Mouse (Mus musculus): ENCODE data around the gene Adam19.

Adam19 gene

DNA sequence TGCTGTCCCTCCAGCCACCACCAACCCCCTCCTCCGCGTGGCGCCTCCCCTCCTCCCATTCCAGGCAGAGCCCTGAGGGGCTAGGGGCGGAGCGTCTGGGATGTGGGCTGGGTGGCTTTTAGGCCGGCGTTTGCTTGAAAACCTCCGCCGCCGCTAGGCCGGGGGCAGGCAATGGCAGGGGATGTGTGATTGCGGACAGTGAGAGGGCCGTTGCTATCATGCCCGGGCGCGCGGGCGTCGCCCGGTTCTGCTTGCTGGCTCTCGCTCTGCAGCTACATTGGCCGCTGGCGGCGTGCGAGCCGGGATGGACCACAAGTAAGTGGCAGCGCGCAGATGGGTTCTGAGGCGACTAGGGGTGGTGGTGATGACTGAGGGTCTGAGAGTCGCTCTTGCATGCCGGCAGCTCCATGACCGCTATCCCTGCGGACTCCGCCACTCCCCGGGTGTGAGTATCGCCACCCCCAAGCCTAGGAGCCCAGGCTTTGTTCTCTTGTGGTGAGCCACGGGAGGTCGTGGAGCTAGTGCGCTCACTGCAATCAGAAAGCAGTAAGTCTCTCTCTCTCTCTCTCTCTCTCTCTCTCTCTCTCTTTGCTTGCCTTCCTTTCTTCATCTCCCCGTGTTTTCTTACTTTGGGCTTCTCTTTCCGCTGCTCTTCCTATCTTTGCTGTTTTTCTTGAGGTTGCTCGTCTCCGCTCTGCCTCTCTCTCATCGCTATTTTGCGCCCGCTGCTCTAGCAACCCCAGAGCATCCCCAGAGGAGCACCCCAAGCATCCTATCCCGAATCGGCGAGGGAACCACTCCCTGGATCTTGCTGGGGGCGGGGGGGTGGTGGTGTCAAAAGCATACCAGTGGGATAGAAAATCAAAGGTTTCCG, at the start of gene Adam19:
Gene Adam19, plus strand, starts transcription at position 97 of the 874 bp plus-strand sequence.
- in situ Hi-C loops (cut with MseI, MboI), result loop anchor here (10.0 kb wide), 1 partner anchor 159 kb away; no protein-coding TSS in a partner anchor

DNA sequence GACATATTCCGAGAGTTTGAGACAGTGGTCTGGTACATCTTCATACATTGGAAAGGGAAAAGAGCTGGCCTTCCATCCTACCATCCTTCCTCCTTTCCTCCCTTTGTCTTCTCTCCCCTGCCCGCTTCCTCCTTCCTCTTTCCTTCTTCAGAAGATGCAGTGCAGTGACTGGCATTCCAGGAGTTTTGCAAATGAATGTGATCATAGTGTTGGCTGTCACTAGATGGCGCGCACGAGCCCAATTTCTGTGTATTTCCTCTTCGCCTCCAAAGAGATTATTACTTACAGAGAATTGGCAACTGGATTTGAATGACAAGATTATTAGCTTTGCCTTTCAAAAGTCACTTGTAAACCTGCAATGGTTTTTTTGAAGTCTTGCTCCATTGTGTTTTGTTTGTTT, 39.7 kb upstream of the Adam19 start:
- in situ Hi-C loops (cut with MseI, MboI), result no loop called here

DNA sequence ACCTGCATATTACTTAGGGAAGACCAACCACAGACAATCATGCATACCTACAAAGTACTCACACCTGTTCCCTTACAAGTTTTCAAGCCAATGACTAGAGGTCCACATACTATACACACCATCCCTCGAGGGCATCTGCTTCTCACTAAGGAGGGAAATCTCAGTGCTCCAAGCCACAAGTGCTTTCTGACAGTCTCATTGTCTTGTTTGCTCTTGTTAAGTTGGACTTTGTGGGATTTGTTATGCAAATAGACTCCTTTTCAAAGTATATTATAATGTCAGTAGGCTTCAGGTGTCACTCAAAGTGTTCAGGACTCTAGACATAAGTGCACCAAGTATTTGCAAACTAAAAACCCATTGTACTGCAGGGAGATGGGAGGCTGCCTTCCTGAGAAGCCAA, 35.5 kb upstream of the Adam19 start:
- in situ Hi-C loops (cut with MseI, MboI), result no loop called here

DNA sequence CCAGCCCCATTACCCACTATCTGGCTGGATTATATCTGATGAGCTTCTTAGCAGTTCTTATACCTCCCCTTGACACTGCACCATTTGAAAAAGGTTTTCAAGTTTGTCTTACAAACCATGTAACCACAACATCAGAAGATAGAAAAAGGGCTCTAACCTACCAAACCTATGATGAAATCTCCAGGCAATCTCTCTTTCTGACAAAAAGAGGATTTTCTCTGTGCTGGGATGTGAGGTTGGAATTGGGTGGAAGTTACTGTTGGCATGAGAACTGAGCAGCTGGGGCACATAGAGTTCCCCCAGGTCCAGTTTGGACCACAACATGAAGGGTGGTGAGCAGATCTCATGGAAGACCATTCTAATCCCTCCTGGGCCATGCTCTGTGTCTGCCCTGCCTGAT, 33.9 kb upstream of the Adam19 start:
- in situ Hi-C loops (cut with MseI, MboI), result no loop called here

DNA sequence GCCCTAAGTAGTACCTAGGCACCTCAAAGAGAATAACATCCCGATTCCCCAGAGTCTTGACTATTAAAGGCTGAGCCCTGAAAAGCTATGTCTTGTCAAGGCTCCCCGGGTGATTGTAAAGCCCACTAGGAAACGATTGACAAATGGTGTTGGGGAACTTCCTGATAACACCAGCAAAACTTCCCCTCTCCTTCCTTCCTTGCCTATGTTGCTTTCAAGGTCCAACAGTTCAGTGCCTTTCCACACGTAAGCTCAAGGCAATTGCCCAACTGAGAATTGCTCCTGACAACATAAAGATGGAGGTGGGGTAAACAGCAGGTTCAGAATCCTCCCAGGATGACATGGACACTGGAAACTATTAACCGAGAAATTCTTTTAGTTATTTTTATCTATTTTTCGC, 32.8 kb upstream of the Adam19 start:
- in situ Hi-C loops (cut with MseI, MboI), result no loop called here

DNA sequence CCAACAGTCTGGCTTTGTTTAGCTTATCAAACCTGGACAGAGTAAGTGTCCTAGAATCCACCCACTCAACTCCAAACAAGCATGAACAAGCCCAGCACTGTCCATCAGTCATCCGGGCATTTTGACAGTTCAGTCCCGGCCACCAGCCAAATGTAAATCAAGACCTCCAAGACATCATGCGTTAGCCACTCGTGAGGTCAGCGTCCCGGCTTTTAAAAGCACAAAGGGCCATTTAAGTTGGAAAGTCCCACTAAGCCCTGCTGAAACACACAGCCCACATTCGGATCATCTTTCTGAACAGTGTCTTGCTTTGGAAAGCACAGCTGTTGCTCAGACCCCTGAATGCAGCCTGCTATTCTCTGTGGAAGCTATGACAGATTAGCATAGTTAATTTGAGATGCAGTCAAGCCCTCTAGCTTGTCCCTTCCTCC, 29.8 kb upstream of the Adam19 start:
- in situ Hi-C loops (cut with MseI, MboI), result no loop called here

DNA sequence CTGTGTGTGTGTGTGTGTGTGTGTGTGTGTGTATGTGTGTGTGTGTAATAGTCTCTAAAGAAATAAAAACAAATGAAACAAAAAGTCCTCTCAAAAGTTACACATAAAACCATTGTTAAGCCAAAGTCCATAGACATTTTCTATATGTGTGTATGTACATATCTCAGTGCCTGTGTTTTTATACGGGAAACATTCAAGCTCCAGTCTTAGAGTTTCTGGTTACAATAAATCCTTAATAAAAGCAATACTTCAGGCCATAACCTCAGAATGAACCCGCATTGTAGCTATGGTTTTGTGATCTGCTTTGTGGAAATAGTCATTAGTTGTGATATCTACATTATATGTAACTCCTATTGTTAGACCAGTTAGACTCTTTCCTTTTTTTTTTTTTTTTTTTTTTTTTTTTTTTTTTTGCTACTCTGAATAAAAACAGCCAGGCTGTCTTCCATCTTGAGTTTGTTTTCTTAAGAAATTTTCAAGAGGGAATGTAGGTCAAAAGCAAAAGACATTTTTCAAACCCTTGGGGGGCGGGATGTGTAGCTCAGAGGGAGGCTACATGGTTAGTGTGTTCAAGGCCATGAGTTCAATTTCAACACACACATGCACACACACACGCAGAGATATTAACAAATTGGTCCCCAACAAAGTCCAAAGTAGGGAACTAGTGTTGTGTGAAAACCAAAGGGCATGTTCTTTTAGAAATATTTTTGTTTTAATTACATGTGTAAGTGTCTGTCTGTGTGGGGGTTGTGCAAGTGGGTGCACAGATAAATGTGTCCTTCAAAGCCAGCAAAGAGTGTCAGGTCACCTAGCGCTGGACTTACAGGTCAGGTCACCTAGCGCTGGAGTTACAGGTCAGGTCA, 27.6 kb upstream of the Adam19 start:
- in situ Hi-C loops (cut with MseI, MboI), result no loop called here

DNA sequence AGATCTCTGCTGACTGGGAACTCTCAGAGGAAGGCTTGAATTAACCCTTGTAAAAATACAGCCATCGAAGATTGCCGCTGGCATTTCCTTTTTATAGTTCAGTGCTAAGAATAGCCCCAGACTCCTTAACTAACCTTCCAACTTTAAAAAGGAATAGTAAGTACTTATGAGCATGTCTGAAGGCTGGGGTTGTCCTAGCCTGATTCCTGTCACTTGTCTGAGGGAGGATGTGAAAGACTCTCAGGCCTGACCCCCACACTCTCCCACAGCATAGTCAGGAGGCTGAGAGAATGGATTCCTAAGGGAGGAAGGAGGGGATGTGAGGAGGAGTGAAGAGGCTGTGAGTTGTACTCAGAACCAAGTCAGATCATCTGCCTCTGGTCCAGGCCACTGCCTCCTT, 26.3 kb upstream of the Adam19 start:
- in situ Hi-C loops (cut with MseI, MboI), result no loop called here

DNA sequence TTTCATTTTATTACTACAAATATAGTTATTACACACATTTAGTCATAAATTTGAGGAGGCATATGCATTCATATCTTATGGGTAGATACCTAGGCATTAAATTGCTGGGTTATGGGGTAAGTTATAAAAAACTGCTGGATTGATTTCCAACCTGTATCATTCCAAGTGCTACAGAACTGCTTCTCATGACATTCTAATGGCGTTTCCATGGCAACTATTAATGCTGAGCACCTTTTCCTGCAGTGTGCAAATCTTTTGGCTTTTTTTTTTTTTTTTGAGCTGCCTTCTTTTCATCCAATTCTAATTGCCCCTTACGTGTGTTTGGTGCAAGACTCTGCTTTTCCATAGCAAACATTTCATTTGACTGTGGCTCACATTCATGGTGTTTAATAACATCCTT, 25.8 kb upstream of the Adam19 start:
- in situ Hi-C loops (cut with MseI, MboI), result no loop called here

DNA sequence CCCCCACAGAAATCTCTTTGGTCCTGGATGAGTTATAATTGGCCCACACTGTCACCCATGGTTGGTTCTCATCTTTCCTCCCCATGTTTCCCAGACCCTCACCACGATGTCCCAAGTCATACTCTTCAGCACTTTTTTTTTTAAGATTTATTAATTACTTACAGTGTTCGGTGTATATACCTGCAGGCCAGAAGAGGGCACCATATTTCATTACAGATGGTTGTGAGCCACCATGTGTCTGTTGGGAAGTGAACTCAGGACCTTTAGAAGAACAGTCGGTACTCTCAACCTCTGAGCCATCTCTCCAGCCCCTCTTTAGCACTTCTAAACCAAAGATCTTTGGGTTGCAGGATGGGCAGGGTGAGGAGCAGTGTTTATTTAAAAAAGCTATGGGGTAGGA, 24.3 kb upstream of the Adam19 start:
- in situ Hi-C loops (cut with MseI, MboI), result no loop called here

DNA sequence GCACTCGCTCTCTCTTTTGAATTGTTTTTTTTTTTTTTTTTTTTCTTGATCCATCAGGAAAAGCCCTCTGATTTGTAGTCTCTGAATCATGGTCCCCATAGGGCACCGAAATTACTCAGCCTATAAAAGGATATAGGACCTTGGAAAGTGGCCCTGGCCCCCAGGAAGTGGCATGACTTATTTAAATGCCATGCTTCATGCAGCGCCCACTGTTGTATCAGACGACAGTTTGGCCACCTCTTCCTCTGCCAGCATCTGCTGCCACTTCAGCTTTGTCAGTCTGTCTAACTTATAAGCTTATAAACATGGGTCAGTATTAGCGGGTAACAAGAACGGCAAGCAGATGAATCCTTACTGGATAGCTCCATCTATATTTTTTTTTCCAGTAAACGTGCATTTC, 22.8 kb upstream of the Adam19 start:
- in situ Hi-C loops (cut with MseI, MboI), result no loop called here

DNA sequence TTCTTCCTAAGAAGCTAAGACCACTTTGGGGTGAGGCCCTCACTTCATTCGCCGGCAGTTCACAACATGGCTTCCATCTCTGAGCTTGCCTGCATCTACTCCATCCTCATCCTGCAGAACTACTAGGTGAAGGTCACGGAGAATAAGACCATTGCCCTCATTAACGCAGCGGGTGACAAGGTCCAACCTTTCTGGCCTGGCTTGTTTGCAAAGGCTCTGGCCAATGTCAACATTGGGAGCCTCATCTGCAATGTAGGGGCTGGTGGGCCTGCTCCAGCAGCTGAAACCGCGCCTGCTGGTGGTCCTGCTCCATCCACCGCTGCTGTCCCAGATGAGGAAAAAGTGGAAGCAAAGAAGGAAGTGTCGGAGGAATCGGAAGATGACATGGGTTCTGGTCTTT, 19.4 kb upstream of the Adam19 start:
- in situ Hi-C loops (cut with MseI, MboI), result loop anchor here in 1 of 2 experiments (5.0 kb wide), 1 partner anchor 49 kb away; no protein-coding TSS in a partner anchor

DNA sequence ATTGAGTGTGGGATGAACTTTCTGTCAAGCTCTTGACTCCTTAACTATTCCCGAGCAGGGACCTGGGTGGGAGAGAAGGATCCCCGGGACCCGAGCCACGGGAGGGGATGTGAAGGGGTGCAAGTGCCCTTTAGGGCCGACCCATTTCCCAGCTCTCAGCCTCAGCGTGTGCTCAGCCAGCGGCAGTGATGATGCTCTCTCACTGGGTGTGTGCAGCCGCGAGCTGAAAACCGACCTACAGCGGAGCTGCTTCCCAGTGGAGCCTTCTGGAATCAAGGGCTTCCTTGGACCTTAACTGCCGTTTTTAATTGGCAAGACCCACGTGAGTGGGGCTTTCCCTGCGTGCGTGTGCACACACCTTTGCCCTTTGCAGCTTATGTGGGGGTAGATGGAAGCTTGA, 16.9 kb upstream of the Adam19 start:
- in situ Hi-C loops (cut with MseI, MboI), result loop anchor here in 1 of 2 experiments (5.0 kb wide), 1 partner anchor 52 kb away; no protein-coding TSS in a partner anchor

DNA sequence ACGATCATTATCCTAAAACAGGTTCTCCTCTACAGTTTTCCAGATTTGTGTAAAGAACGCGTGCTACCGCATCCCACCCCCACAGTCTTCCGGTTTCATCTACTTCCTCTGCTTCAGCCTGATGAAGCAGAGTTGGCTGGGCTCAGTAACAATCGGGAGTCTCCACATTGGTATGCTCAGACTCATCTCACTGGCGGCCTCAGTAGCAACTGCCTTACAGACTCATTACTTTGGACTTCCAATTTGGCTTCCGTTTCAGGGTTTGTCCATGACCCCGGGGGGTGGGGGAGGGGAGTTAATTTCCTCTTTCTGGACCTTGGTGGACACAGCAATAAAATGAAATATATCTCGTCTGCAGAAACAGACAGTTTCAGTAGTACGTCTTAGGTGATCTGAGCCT, 16.5 kb upstream of the Adam19 start:
- in situ Hi-C loops (cut with MseI, MboI), result loop anchor here in 1 of 2 experiments (5.0 kb wide), 1 partner anchor 52 kb away; no protein-coding TSS in a partner anchor

DNA sequence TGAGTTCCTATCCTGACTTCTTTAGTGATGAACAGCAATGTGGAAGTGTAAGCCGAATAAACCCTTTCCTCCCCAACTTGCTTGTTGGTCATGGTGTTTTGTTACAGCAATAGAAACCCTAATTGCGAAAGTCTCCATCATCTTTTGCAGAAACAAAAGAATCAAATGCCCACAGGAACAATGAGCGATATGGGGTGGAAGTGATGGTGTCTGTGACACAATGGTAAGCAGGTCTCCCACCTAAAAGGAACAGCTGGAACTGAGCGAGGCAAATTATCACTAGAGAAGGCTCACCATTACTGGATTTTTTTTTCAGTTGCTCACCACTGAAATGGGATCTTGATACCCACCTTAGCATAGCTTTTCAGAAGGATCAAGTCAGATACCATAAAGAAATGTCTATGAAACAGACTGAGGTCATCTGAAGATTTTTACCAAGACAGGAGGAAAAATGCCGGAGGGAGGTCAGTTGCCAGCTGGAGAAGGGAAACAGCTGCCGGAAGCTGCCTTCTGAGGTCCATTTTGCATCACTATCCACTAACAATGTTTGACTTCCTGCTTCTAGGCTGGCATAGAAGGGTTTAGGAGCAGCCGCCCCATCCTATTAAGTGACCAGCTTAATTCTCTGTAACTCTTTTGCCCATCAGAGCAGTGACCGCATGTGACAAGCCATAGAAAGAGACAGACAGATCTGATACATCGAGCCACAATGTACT, 14.8 kb upstream of the Adam19 start:
- in situ Hi-C loops (cut with MseI, MboI), result no loop called here

DNA sequence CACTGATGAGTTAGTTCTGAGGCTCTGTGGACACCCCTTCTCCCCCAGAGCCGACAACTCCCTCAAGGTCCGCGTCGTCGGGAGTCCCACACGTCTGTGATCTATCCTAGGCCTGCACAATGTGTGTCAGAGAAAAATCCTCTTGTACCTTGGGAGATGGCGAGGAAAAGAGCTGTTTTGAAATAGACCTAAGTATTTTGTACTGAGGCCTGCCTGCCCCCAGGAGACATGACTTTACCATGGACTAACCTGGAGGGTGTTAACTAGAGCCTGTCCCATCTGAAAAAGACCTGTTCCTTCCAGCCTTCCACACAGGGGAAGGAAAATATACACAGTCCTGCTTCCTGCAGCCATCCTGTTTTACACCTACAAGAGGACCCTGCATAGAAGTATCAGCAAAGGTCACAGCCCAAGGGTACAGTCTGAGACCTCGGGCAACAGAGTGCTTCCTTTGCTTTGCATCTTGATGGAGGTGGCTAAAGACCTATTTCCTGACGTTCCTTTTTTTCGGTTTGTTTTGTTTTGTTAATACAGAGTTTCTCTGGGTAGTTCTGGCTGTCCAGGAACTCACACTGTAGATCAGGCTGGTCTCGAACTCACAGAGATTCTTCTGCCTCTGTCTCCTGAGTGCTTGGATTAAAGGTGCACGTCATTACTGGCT, 14.1 kb upstream of the Adam19 start:
- in situ Hi-C loops (cut with MseI, MboI), result no loop called here

DNA sequence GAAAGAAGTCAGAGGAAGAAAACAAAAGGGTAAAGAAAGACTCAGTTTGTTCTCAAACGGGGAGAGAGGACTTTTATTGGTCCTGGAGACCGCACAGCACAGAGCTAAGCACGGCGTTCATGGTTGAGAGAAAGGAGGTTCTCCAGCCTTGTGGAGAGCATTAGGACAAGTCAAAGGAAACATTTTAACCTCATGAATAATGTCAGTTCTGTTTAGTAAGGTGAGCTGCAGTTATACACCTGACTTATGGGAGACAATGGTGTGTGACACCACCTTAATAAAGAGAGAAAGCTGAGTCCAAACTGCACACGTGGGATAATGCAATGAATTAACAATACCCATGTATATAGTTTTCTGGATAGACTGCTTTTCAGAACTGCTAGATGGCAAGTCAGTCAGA, 11.0 kb upstream of the Adam19 start:
- in situ Hi-C loops (cut with MseI, MboI), result no loop called here

DNA sequence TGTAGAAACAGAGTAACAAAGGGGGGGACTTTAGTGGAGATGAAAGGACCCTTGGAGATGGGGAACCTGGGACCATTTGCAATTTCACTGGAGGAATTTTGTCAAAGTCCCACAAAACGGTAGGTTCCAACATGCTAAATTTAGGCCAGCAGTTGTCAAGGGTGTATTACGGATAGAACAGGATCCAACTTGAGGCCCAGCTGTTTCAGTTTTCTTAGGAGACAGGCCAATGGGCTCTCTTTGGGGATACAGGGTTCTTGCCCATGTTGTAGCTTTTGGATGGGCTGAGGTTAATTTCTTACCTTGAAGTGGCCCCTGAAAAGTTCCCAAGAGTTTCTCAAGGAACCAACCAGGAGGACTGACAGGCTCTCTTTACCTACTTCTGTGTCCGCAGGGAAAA, 8.5 kb upstream of the Adam19 start:
- in situ Hi-C loops (cut with MseI, MboI), result no loop called here

DNA sequence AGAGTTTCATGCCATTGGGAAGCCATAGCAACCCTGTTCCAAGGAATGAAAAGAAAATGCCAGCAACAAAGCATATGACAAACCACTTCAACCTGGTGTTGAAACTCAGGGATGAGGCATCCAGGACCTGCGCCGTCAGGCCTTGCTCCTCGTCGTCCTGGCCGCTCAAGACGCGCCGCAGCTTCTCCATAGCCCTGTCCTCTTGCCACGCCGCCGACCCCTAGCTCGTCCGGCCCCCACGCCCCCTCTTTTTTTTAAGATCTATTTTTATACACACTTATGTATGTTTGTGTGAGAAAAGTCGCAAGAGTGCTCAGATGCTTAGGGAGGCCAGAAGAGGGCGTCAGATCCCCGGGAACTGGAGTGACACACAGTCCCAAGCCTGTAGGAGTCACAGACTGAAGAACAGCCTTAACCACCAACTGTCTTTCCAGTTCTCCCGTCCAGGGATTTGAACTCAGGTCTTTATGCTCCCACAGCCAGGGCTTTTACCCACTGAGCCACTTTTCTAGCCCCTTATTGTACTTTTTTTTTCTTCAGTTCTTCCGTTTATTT, 3.6 kb upstream of the Adam19 start, which contains the start of gene Gm12166:
Gene Gm12166, minus strand, starts transcription at position 217 of the 555 bp plus-strand sequence.
- in situ Hi-C loops (cut with MseI, MboI), result loop anchor here (10.0 kb wide), 1 partner anchor 163 kb away; no protein-coding TSS in a partner anchor

DNA sequence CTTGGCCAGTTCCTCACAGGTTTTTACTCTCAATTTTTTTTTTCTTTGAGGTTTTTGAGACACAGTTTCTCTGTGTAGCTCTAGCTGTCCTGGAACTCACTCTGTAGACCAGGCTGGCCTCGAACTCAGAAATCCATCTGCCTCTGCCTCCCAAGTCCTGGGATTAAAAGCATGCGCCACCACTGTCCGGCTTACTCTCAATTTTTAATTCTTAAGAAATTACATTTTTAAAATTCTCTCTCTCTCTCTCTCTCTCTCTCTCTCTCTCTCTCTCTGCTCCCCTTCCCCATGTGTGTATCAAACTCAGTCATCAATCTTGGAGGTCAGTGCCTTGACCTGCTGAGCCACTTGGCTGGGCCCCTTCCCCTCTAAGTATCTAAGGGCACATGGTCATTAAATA, 2.3 kb upstream of the Adam19 start:
- in situ Hi-C loops (cut with MseI, MboI), result loop anchor here (10.0 kb wide), 1 partner anchor 161 kb away; no protein-coding TSS in a partner anchor

DNA sequence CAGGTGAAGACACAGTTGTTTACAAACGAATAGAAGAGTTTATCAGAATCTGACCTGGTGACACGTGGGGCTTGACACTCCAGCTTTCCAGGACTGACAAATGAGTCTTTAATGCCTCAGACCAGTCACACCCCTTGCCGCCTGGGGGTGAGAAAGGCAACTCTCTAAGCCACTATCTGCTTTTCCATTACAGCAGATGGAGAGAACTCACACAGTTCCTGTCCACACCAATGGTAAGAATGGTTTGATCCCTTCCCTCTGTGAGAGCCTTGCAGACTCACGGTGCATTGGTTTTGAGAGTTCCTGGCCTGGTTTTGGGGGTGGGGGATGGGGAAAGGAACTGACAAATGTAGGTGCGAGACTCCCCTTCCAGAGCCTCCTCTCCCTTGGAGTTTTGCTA, 1.5 kb upstream of the Adam19 start:
- in situ Hi-C loops (cut with MseI, MboI), result loop anchor here (10.0 kb wide), 1 partner anchor 160 kb away; no protein-coding TSS in a partner anchor

All from mouse trophoblast stem cell (cell line).